Mouse (Mus musculus): ENCODE results near the gene Gas2l2. TPM values are rescaled to one million over a fixed set of nuclear protein-coding genes. Genes with fewer than 3 reads are reported as not detected.

Gas2l2 gene
- polyA plus RNA-seq, 1 experiment: not detected

DNA sequence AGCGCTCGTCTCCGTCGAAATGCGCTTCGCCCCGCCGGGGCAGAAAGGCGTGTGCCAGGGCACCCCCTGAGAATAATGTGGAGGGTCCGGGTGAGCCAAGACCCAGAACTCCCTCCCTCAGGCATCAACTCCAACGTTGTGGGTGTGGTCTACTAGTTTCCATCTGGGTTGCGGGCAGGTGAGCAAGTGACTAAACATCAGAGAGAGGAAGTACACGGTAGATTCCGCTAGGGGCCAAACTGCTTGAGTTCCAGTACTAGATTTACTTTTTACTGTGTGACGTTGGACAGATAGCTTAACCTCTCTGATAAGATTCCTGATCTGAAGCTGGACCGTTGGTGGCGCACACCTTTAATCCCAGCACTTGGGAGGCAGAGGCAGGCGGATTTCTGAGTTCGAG lies 15.7 kb upstream of the Gas2l2 start:
- no peak for DNase-seq (ENCODE audit: extremely low spot score in 1 of 2, low spot score in 1 of 2)

DNA sequence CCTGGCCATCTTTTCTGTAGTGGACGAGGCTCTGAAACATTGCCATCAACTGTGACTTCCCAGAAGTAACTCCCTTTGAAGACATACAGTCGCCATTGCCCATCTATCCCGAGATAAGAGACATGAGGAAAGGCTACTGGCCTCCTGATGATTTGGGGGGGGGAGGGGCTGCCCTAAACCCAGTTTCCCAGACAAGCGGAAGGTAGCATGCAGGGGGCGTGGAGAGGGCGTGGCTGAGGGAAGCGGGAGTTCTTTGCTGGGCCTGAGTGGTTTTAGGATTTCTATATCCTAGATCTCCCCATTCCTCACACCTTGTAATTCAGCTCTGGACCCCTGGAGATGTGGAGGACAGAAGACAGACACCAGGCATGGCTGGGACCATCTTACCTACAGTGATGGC lies 14.6 kb upstream of the Gas2l2 start:
- no peak for DNase-seq (ENCODE audit: extremely low spot score in 1 of 2, low spot score in 1 of 2)

- DNase-seq (ENCODE audit: extremely low spot score in 1 of 2, low spot score in 1 of 2): peak in 1 of 2 experiments; percentile 90
These were observed 13.5 kb upstream of the Gas2l2 start for GRCm38 (mm10) chr11:83442596-83443267.

DNA sequence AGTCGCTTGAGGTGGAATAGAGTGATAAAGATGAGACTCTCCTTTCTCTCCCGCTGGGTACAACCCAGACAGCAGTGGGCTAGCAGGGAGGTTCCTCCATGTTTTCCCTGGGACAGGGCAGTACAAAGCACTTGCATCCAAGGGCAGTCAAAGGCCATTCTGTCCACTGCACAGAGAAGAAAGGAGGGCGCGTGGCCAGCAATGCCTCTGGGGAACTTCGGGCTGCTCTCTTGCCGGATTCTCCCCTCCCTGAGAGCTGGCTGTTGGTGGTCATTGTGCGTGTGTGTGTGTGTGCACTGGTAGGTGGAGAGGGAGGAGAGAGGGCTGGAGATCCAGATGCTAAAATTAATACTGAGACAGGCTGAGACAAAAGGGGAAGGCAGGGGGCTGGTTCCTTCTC lies 12.0 kb upstream of the Gas2l2 start:
- no peak for DNase-seq (ENCODE audit: extremely low spot score in 1 of 2, low spot score in 1 of 2)

DNA sequence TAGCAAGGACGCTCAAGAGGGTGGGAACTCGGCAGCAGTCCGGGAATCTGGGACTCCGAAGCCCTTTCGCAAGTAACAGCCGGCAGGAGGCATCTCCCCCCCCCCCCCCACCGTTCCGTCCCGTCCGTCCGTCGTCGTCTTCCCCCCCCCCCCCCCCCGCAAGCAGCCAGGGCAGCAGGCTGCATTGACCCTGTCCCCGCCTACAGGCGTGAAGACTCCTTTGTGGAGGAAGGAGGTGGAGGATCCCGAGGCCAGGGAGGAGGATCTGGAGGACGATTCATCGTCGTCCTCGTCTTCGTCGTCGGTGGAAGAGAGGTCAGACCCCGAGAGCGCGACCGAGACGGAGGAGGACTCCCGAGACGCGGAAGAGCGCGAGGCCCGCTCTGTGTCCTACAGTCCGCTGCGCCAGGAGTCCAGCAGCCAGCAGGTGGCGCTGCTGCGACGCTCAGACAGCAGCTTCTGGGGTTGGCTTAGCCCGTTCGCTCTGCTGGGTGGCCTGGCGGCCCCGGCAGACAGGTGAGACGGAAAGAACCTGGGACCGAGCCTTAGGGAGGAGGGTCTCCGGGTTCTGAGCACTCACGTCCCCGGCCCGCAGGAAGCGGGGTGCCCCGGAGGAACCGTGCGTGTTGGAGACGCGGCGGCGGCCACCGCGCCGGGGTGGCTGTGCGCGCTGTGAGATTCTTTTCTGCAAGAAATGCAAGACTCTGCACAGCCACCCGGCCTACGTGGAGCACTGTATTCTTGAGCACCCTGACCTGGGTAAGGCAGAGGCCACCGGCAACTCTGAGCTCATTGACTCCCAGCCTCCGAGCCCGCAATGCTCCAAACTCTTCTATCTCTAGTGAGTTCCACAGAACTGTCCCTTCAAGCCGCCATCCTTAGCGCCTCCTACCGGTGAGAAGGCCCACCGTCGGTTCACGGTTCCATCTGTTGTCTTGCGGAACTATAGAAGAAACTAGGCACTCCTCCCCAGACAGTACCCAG lies 11.1 kb upstream of the Gas2l2 start:
- peak; percentile 46 to 88 for DNase-seq (ENCODE audit: extremely low spot score in 1 of 2, low spot score in 1 of 2)

- DNase-seq (ENCODE audit: extremely low spot score in 1 of 2, low spot score in 1 of 2): no peak
These were observed 10.3 kb upstream of the Gas2l2 start for GRCm38 (mm10) chr11:83439426-83440060.

DNA sequence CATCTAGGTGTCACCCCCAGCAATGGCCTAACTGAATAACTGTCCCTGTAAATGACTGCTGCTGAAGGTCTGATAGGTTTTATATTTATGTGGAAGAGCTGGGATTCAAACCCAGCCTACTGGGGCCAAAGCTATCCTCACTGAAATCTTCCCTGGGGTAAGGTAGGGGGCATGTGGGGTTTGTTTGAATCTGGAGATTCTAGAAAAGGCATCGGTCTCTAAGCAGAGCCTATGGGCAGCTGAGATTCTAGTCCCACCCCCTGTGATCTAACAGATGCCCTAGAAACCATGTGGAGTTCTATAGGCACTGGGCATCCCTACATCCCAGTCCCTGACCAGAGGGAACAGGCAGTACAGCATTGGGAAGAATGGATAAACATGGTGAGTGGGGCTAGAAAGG lies 8.1 kb upstream of the Gas2l2 start, which contains the start of gene 1700020L24Rik:
TSS of gene 1700020L24Rik (plus strand) at position 301 of the 400 bp plus-strand sequence.
- no peak for DNase-seq (ENCODE audit: extremely low spot score in 1 of 2, low spot score in 1 of 2)

- no peak for DNase-seq (ENCODE audit: extremely low spot score in 1 of 2, low spot score in 1 of 2)
These were observed 3.3 kb upstream of the Gas2l2 start for GRCm38 (mm10) chr11:83432533-83432932.

DNA sequence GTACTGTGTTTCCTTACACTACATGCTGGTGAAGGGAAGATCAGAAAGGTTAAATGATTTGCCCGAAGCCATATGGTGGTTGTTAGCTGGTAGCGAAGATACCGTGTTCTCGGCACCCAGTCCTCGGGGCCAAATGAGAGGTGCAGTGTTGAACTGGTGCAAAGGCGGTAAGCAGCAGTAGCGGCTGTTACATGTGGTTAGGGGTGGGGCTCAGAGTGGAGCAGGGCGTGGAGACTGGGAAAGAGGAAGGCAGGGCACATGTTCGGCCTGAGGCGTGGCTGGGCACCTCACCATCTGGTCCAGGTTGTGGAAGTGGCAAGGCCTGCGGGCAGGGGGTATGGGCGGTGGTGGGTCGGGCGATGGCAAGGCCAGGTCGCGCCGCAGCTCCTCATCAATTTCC lies 2.3 kb downstream of the Gas2l2 start:
- no peak for DNase-seq (ENCODE audit: extremely low spot score in 1 of 2, low spot score in 1 of 2)

DNA sequence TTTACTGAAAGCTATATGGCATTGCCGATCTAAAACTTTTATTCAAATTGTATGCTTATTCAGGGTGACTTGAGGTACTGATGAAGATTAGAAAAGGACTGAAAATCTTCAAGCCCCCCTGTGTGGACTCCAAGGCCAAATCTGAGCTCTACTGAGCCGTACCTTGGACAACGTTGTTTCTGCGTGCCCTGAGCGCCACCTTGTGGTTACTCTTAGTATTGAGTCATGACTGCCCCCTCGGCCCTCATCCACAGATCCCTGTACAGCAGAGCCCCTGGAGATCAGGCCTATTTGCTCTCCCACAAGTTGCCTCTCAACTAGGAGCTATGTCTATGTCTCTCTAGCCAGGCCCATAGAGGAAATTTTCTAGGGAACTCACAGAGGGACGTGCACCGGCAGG lies 4.6 kb downstream of the Gas2l2 start:
- peak in 1 of 2 experiments; percentile 90 for DNase-seq (ENCODE audit: extremely low spot score in 1 of 2, low spot score in 1 of 2)

DNA sequence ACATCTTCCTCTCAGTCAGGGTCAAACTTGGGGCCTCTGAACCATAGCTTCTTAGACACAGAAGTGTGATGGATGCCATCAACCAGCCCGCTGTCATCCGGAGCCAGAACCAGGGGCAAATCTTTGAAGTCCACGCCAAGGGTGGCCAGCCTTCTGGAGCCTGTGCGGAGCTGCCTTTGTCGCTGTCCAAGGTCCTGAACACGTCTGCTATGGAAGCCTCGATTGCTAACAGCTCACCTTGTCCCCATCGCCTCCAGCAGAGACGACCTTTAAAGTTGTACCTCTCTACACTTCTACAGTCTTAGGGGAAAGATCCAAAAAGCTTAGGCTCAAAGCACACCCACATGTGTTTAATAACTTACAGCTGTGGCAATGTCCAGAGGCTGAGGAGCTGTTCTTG lies 8.0 kb downstream of the Gas2l2 start:
- no peak for DNase-seq (ENCODE audit: extremely low spot score in 1 of 2, low spot score in 1 of 2)

- DNase-seq (ENCODE audit: extremely low spot score in 1 of 2, low spot score in 1 of 2): peak in 1 of 2 experiments; percentile 60
These were observed 8.9 kb downstream of the Gas2l2 start for GRCm38 (mm10) chr11:83420338-83420737.

- peak; percentile 62 to 76 for DNase-seq (ENCODE audit: extremely low spot score in 1 of 2, low spot score in 1 of 2)
These were observed 10.7 kb downstream of the Gas2l2 start for GRCm38 (mm10) chr11:83418566-83418965.

DNA sequence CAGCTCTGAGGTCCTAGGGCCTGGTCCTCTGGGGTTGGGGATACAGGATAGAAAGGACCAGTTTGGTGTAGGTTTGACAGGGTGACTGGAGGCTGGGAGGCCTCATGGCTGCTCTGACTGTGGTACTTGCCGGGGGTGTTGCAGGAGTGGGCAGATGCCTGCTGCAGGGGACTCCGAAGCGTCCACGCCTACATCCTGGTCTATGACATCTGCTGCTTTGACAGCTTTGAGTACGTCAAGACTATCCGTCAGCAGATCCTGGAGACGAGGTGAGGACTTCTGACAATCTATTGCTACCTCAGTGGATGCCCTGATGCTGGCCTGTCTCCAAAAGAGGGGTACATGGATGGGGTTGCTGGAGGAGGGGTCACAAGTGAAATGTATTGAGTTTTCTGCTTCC lies 11.5 kb downstream of the Gas2l2 start:
- DNase-seq (ENCODE audit: extremely low spot score in 1 of 2, low spot score in 1 of 2): peak in 1 of 2 experiments; percentile 62

GRCm38 (mm10) chr11:83417080-83417479 lies 12.2 kb downstream of the Gas2l2 start:
- DNase-seq (ENCODE audit: extremely low spot score in 1 of 2, low spot score in 1 of 2): no peak

DNA sequence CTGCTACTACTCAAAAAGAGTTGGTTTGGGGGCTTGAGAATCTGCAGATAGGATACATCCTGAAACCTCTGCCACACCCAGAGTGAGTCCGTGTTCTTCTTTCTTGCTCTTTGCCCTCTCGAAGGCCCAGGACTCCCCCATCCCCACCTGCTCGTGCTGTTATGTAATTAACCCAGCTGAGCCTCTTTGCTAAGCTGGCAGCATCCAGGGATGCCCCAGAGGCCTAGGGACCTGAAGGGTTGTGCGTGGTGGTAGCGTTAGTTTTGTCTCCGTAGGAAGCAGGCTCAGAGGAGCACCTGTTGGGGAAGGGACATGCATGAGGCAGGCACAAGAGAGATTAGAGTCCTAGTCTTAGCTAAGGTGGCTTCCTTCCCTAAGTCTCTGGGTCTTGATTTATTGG lies 18.7 kb downstream of the Gas2l2 start:
- DNase-seq (ENCODE audit: extremely low spot score in 1 of 2, low spot score in 1 of 2): no peak

- no peak for DNase-seq (ENCODE audit: extremely low spot score in 1 of 2, low spot score in 1 of 2)
These were observed 19.4 kb downstream of the Gas2l2 start for GRCm38 (mm10) chr11:83409792-83410291.

- DNase-seq (ENCODE audit: extremely low spot score in 1 of 2, low spot score in 1 of 2): no peak
These were observed 20.0 kb downstream of the Gas2l2 start, which contains the start of gene Rasl10b for GRCm38 (mm10) chr11:83409087-83409754. Gene Rasl10b, plus strand, starts transcription at chr11:83409137.

DNA sequence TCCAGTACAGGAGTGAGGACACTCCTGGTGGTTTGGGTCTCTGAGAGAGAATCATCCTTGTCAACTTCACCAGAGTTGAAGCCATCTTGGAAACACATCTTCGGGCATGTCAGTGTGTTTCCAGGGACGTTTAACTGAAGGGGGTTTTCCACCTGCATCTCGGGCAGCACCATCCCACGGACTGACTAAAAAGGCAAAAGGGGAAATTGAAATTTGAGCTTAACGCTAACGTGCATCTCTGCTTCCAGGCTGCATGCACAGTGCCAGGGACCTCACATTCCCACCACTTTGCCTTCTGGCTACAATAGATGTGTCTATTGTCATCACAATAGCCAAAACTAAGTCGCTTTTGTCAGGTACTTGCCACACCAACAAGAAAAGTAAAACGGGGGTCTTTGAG lies 21.0 kb downstream of the Gas2l2 start:
- no peak for DNase-seq (ENCODE audit: extremely low spot score in 1 of 2, low spot score in 1 of 2)

DNA sequence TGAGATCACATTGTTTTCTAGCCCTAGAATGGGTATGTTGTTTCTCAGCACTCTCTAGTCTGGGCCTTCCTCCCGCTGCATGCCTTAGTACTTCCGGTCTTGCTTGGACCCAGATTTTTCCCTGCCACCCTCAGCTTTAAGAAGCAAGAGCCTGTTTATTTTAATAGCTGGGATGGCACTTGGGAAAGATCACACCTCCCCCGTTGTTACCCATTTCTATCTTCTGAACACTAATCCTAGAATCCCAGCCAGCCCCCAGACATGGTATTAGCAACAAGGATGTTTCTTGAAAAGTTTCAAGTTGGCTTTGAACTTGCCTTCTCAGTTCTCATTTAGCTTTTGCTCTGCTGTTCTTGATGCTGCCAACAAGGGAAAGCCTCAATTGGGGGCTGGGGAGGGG lies 22.9 kb downstream of the Gas2l2 start:
- peak in 1 of 2 experiments; percentile 64 for DNase-seq (ENCODE audit: extremely low spot score in 1 of 2, low spot score in 1 of 2)
